Mouse (Mus musculus) left cerebral cortex, adult 8-10 months (tissue): ENCODE results near the gene Zfp90. TPM values are rescaled to one million over a fixed set of nuclear protein-coding genes. Genes with fewer than 3 reads are reported as not detected.
"Not testable (repeated sequence)": the region's sequence is repeated elsewhere in the genome, so short reads cannot be mapped to it uniquely, and the experiment has no call there.

Experiments
- DNase-seq, 2 experiments: peaks; one replicate each; pipeline ENCODE4 v3.0.0; 2022; ENCODE audit warnings: low spot score in 2 of 2
- total RNA-seq, 4 experiments: library from RNA; stranded (reverse); gene quantifications; 2 replicates each; pipeline ENCODE4 v1.2.4; 2022

Gene Zfp90
- total RNA-seq = 10 to 100 TPM; 11.8 to 13.6 (median 12.9) TPM

DNA sequence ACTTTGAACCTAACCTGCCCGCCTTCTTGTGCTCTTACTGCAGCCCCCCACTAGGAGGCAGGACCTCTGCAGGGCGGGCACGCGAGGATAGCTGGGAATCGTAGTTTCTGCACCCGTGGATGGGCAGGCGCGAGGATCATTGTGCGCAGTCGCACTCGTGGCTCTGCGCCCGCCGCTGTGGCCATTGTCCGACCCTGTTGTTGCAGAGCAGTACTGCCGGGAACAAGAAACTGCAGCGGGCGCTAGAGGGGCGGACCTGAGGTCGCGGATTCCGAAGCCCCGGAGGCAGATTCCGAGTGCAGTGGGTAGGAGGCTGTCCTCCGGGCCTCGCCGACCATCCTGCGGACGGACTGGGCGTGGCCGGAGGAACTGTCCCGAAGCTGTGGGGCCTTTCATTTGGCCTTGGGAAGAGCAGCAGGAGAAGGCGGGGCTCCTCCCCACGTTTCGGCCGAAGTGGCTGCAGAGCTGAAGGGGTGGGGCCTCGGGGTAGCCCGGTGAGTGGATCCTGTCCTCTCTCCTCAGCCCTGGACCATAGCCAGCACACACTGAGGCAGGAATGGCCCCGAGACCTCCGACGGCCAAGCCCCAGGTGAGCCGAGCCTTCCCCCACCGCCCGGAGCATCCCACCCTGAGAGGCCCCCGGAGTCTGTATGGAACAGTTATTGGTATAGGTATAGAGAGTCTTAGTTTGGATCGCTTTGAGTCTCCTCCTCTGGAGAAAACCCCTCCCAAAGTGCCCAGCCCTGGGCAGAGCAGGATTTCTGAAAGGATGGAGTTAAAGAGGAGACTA is at the start of gene Zfp90:
TSS of gene Zfp90 (plus strand) at position 146 of the 790 bp plus-strand sequence.
- peak; percentile 82 to 93 for DNase-seq

DNA sequence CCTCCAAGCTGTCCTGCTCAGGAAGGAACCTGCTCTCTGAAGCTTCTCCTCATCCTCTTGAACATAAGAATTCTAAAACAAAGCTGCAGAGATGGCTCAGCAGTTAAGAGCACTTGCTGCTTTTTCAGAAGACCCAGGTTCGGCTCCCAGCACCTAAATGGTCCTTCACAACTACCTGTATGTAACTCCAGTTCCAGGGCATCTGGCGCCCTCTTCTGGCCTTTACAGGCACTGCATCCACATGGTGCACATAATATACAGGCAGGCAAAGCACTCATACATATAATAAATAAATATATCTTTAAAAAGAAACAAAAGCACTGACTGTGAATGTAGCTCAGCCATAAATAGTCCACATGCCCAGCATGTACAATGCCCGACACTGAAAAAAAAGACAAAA is 46.6 kb upstream of the Zfp90 start:
- DNase-seq = no peak

DNA sequence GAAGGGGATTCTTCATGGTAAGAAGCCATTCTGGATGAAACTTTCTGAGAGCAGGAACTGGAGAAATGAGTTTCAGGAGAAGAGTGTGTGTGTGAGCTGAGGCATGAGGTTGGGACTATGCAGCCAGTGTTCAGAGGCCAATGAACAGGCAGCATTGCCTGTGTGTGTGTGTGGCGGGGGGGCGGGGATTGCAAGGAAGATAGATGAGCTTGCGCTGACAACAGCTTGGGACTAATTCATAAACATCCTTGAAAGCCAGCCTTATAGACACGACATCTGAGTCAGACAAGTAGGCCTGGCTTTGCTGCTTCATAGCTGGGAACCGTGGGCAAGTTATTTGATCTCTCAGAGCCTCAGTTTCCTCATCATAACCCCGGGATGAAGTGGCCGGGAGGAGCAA is 46.1 kb upstream of the Zfp90 start:
- DNase-seq = no peak

DNA sequence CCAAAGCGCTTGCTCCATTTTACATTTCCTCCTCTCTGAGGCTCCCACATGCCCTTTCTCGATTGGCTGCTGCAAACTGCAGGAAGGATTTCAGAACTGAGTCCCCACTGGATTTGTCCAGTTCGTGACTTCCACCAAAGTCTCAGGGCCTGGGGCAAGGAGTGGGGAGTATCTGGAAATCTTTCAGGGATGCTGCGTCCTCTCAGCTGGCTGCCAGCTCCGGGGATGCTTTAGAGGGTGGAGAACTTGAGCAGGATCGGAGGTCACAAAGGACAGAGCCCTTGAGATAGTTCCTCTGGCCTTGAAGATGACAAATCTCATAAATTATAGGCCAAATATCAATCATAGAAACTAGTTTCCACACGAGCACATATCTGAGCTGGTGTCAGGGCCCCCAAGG is 39.2 kb upstream of the Zfp90 start:
- no peak for DNase-seq

DNA sequence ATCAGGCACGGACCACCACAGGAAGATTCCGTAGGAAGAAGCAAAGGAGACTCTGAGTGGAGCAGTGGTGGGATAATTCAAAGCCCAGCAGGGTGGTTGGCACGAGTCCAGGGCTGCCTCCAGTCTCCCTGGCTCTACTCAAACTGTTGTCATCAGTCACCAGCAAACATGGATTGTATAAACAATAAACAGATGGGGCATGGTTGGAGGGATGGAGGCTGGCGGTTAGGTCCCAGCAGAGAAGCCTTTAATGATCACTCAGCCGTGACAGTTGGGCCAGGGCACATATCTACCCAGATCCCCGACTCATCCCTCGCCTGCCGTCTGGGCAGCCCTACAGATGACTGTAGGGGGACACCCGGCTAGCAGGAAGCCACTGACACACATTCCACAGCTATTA is 38.3 kb upstream of the Zfp90 start:
- no peak for DNase-seq

DNA sequence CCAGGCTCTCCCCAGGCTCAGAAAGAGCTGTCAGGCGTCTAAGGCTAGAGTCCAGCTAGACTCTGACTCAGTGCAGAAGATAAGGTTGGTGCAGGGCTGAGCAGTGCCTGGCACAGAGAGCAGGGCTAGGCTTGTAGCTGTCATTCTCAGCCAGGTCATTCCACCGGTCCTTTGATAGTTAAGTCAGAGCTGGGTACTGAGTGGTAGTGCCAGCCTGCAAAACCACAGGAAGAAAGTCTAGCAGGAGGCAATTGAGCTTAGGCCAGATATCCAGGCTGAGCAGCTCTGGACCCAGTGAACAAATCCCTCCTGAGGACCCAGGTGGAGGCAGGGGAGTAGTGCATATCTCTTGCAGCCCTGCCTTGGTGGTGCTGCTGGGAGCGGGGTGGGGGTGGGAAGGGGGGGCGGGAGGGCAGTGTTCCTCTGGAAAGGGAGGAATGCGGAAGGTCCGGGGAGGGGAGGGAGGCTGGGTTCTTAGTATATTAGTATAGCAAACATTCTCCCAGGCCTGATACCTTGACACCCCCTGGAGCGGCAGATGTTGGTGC is 36.6 kb upstream of the Zfp90 start:
- no peak for DNase-seq

DNA sequence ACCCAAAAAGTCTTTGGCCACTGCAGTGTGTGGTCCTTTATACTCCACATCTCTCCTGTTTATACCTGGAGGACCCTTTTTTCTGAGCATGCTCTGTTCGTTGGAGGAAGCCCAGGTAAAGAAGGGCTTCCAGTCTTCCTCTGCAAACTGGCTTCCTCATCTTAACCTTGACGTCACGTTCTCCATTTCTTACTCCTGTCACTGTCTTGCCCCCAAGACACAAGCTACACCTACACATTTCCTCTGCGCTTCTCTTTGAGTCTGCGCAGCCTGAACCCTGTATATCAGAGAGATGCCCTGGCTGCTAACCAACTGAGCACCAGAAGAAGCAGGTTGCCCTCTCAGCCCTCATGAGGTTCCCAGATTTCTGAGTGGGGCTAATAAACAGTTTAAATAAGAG is 35.8 kb upstream of the Zfp90 start:
- DNase-seq = no peak

DNA sequence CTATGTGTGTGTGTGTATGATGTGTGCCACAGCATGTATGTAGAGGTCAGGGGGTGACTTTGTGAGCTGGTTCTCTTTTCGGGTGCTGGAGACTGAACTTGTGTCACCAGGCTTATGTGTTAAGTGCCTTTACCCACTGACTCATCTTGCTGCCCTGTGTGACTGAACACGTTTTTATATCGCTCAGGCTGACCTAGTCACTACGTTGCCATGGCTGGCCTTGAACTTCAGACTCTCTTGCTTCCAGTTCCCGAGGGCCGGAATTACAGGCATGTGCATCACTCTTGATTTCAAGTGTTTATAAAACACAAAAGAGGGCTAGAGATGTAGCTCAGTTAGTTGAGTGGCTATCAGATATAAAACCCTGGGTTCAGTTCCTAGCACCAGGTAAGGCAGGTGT is 34.1 kb upstream of the Zfp90 start:
- no peak for DNase-seq

DNA sequence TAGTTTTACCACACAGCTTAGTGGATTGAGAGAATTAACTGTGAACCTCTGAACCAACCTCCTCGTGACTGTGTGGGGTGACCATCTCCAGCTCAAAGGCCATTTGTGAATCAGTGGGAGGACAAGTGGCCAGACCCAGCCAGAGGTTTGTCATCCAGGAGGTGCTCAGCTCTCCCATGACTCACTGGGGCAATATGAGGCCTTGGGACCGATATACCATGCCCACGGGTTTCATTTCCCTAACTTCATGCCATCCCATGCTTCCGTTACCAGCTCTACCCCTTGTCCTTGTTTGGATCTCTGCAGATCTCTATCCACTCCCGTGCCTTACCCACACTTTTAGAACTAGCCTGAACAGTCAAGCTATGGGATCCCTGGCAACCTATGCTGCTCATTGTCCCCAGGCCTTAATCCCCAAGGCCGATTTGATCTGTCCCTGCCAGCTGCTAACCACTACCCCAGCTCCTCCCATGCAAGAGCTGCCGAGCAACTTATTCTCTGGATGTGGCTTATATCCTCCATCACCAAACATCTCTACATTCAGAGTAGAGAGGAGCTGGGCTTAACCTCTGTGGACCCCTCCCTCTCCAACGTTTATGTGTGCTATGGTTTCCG is 27.2 kb upstream of the Zfp90 start:
- DNase-seq = no peak

DNA sequence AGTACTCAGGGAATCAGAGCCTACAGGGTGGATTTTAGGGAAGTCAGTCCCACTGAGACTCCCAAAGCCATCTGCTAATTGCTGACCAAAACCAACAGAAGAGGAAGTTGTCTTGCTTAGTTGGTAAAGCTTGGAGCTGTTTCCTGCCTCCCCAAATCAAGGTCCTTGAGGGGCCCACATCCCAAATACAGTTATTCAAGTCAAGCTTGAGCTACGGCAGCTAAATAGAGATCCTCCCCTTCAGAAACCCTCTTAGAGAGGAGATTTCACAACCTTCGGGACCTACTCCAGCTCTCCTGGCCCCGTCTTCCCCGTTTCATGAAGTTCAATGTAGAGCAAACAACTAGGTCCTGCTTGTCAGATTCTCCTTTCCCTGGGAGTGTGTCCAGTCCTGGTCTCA is 20.6 kb upstream of the Zfp90 start:
- DNase-seq = no peak

DNA sequence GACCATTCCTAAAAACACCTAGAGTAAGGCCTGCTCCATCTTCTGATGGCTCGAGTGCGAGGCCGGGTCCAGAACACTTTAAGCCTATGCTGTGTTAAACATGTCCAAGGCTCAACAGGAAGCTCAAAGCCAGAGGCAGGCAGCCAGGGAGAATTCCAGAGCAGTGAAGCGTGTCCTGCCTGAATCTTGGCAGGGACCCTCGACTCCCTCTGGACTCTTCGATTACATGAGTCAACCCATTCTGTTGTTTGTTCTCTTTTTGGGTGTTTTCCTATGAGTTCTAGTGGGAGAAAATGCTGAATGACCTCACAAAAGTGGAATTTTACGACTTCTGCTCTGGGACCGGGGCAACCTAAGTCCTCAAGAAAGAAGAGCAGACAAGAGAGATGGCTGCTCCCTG is 15.4 kb upstream of the Zfp90 start:
- DNase-seq = no peak

DNA sequence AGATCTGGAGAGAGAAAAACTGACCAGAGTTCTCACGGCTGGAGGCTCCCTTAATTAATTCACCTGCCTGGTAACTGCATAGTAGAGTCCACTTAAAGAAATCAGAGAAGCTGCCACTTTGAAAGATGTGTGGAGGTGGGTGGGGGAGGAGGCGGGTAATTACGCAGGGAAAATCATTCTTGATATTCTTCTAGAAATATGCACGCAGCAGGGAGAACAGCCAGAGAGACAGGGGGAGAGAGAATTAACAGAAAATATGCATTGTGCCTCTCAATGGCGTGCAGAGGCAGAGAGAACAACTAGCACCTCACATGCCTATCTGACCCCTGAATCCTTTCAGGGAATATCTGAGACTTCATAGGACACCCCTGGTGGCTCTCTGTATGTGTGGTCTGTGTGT is 14.9 kb upstream of the Zfp90 start:
- no peak for DNase-seq

DNA sequence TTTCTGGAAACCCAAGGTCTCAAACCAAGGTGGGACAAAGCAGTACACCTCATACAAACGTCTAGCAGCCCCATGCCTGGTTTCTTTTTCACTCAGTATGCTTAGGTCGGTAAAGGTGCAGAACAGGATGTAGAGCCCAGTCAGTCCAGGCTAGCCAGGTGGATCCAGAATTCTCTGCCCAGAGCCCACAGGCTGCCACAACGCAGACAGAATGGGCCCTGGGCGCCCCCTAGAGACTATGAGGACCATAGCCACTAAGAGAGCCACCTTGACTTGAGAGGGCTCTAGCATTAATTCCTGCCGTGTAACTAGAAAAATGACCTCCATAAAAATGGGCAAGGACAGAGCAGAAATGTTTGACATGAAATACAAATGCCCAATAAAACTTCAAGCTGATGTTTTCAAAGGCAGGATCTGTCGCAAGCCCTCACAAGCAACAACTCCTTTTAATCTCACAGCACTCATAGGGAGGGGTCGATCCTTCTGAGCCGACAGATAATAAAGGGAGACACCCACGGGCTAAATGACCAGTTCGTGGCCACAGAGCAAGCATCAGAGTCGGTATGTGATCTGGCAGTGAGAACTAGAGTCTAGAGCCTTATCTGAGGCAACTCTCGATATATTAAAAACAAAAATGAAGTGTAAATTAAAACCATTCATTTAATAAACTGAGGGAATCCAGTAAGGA is 11.7 kb upstream of the Zfp90 start:
- peak; percentile 25 to 34 for DNase-seq

DNA sequence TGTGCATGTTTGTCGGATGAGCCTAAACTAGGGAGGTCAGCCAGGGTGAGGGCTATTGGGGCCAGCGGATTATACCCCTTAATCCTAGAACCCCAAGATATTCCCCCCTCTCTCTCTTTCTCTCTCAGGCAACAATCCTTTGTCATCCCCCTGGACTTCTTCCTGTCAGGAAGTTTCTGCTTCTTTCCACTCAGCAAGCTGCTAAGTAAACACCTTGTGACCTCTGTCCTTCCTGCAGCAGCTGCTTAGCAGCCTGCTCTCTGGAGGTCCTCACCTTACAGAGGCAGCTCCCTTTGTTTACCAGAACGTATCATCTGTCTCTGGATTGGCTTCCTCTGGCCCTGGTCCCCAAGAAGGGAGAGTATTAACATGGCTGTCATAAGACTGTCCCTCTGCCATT is 10.3 kb upstream of the Zfp90 start:
- no peak for DNase-seq

DNA sequence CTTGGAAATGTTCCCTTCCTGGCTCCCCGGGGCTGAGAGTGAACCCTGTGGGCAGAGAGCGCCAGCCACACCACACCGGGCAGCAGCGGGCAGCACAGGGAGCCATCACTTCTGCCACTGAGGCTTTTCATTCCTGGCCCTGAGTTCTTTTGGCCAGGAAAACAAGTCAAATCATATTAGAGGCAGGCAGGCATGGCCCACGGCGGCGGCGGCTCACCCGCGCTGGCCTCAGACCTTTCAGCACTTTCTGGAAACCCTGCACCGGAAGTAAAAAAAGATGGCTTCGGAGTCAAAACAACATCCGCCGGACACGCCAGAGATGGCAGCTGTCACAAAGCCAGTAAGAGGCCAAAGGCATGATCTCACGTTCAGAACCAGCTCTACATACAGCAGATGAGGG is 9.3 kb upstream of the Zfp90 start:
- no peak for DNase-seq

DNA sequence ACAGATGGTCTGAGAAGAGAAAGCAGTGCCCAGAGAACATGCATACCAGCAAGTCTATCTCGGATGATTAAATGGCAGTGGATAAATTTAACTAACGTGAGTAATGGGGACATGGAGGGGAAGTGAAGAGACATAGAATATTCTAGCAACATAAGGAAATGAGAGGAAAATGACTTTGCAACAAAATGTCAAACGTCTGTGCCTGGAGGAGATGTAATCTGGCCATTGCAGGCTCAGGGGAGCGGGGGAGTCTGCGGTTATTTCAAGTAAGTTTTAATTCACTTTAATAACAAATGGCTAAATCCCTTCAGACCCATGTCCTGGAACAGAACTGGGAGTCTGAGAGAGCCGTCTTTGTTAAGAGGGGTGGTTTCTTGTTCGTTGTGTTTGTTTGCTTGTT is 5.1 kb upstream of the Zfp90 start:
- DNase-seq = no peak

DNA sequence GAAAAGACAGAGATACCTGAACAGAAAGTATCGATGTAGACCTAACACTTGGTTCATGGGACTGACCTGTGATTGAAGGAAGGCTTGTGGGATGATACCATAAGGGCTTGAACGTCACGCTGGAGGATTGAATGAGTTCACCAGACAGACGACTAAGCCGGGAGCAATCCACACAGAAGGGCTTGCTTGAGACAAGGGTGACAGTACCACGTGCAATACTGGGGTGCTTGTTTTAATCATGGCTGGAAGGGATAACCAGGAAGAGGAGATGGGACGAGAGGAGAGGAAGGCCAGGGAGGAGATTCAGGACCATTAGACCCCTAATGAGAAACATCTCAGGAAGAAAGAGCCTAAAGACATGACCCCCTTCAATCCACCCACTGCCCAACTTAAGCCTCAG is 4.6 kb upstream of the Zfp90 start:
- no peak for DNase-seq

DNA sequence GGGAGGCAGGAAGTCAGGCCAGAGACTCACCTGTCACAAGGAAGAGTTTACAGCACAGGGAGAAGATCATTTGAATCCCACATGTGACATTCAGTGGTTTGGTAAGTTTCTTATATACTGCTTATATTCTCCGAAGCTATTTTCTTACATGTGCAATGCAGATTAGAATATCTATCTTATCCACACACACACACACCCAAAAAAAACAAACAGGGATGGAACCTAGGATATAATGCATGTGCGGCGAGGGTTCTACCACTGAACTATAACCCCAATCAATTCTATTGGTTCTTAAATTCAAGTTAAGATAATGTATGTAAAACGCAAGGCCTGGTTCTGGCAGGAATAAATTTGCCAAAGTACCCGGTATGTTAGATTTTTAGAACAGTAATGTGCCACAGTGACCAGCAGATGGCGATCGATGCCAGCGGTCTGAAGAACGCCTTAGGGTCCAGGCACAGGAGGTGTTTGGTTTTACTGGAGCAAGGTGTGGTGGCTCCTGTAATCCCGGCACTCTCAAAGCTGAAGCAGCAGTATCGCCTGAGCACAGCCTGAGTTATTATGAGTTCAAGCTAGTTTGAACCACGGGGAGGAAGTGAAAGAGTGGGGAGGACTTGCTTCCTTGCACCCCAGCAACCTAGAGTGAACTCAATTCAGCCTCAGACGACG is 3.2 kb upstream of the Zfp90 start:
- peak in 1 of 2 experiments; percentile 42 for DNase-seq

DNA sequence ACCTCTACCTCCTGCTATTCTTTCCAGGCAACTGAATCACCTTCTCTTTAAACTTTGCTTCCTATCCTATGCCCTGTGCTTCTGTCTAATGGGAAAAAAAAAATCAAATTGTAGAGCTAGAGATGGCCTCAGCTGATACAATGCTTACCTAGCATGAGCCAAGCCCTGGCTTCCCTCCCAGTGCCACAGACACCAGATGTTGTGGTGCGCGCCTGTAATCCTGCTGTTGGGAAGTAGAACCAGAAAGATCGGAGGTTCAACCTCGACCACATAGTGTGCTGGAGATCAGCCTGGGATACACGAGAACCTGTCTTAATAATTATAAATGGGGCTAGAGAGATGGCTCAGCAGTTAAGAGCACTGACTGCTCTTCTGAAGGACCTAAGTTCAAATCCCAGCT is 2.6 kb downstream of the Zfp90 start:
- no peak for DNase-seq

DNA sequence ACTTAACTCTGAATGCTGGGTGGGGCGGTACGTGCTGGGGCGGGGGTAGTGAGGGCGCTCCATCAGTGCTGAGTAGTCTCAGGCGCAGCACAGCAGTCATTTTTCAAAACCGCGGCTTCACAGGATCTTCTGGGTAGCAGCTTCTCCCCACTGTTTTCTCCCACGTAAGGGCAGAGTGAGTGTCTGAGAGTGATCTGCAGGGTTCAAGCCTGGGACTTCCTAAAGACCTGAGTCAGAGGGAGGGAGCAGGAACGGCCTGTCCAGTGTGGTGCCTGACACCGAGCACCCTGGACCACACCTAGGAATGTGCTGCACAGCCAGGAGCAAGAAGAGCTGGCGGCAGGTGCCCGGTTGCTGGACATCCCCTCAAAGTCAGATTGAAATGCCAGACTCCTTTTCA is 16.0 kb downstream of the Zfp90 start:
- DNase-seq = no peak

DNA sequence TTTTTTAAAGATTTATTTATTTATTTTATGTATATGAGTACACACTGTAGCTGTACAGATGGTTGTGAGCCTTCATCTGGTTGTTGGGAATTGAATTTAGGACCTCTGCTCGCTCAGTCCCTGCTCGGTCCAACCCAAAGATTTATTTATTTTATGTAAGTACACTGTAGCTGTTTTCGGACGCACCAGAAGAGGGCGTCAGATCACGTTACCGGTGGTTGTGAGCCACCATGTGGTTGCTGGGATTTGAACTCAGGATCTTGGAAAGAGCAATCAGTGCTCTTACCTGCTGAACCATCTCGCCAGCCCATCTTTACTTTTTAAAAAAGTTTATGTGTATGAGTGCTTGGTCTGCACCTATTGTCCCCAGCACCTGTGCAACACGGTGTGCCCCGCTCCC is 16.8 kb downstream of the Zfp90 start:
- not testable (repeated sequence) for DNase-seq
